Mouse (Mus musculus): ENCODE results near the gene Psip1. TPM values are rescaled to one million over a fixed set of nuclear protein-coding genes. Genes with fewer than 3 reads are reported as not detected.

Psip1 gene
- polyA plus RNA-seq, 1 experiment from 2014 or later: 150 TPM

DNA sequence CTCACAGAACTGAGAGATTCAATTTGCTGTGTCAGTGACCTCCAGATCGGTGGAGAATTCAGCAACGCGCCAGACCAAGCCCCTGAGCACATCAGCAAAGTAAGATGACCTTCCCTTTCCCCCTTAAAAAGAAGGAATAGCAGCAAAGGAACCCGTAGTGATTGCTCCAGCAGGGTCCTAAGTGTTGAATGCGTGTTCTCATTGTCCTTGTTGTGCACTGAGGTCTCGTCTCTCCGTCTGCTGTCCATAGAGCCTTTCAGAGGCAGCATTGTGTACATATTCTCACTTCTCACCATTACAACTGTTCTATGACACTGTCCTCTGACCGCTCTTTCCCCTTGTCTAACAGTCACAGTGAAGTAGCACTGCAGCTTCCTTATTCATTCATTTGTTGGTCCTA lies 49.9 kb downstream of the Psip1 start:
- 96% methylated on average over 8 of the region's 8 CpGs for WGBS

DNA sequence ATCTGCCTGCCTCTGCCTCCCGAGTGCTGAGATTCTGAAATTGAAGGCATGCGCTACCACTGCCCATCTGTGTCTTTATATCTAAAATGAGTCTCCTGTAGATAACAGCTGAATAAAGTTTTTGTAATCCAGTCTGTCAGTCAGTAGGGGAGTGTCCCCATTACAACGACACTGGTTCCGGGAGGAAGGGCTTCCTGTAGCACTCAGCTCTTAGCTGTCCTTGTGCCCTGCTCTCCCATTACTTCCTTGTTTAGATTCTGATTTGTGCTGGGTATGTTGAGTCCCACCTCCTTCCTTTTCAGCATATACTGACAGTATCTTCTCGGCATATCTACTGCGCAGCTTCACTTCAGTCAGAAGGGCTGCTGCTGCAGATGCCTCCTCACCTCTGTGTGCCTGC lies 53.4 kb downstream of the Psip1 start:
- 88% methylated on average over 6 of the region's 6 CpGs for WGBS

More for the DNA sequence above, 49.9 kb downstream of the Psip1 start:
- no peak overlapping the region for H3K27ac ChIP-seq
- H3K36me3 ChIP-seq: peaks cover 94% of the 10 kb centered on the region
- no peaks in the 10 kb centered on the region for H3K9me3 ChIP-seq (replicated peaks)
- no peaks in the 10 kb centered on the region for H3K27me3 ChIP-seq
- no peak overlapping the region for H3K4me3 ChIP-seq (replicated peaks)
- no peaks in the 10 kb centered on the region for H3K4me1 ChIP-seq
- no peak overlapping the region for H3K4me2 ChIP-seq
- no peak for ATAC-seq (replicated peaks; ENCODE audit: low FRiP score)
- no peak overlapping the region for H3K9ac ChIP-seq

DNA sequence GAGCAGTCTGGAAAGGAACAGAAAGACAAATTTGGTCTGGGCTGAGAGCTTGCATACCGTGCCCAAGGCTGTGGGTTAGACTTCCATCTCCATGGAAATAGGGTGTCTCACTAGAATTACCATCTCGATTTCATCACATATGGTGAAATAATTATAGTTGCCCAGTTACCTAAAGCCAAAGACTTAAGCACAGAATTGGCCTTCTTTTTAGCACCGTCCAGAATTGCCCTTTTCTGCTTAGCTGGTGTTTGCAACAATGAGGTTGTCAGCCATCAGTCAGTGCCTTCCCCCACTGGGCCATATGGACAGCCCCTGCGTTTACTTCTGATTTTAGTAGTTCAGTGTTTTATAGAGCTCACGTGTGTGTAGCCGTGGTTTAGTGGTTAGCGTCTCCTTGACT lies 54.3 kb downstream of the Psip1 start:
- Histone ChIP-seq H3K27me3 (no peaks in the 10 kb centered on the region), H3K4me1 (no peaks in the 10 kb centered on the region), H3K4me3 (replicated peaks) (no peak overlapping the region), H3K4me2 (no peak overlapping the region), H3K9me3 (replicated peaks) (no peaks in the 10 kb centered on the region), H3K9ac (no peak overlapping the region), H3K36me3 (peaks cover 91% of the 10 kb centered on the region), H3K27ac (no peak overlapping the region)
- no peak for ATAC-seq (replicated peaks; ENCODE audit: low FRiP score)
- WGBS: 89% methylated on average over 7 of the region's 7 CpGs

More for the DNA sequence above, 53.4 kb downstream of the Psip1 start:
- Histone ChIP-seq H3K27me3 (no peaks in the 10 kb centered on the region), H3K4me2 (no peak overlapping the region), H3K4me1 (no peaks in the 10 kb centered on the region), H3K36me3 (peaks cover 89% of the 10 kb centered on the region), H3K9me3 (replicated peaks) (no peaks in the 10 kb centered on the region), H3K4me3 (replicated peaks) (no peak overlapping the region), H3K27ac (no peak overlapping the region), H3K9ac (no peak overlapping the region)
- no peak for ATAC-seq (replicated peaks; ENCODE audit: low FRiP score)

DNA sequence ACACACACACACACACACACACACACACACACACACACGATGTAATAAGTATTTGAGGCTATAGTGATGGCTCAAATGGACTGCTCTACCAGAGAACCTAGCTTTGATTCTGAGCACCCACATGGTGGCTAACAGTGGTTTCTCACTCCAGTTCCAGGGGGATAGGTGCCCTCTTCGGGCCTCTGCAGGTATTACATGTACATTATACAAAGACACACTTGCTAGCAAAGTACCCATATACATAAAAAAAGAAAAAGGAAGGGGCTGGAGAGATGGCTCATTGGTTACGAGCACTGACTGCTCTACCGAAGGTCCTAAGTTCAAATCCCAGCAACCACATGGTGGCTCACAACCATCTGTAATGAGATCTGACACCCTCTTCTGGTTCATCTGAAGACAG lies 57.4 kb downstream of the Psip1 start:
- WGBS: 92% methylated on average over 4 of the region's 4 CpGs
- ATAC-seq (replicated peaks; ENCODE audit: low FRiP score): no peak
- H3K36me3 ChIP-seq: peaks cover 85% of the 10 kb centered on the region

DNA sequence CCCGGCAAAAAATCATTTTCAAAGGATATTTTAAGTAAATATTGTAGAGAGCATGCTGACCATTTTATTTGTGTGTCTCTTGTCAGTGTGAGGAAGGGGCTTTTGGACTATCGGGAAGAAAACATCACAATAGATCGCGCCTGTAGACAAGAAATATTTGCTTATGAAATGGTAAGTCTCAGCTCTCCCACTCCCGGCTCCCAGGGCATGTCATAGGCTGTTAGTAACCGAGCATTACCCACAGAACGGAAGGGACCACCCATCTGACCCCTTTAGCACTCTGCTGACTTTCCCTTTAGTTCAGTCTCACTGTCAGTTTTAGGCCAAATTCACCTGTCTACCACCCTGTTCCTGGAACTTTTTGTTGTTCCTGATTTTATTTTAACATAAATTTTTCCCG lies 58.6 kb downstream of the Psip1 start:
- peaks cover 85% of the 10 kb centered on the region for H3K36me3 ChIP-seq

More for the DNA sequence above, 57.4 kb downstream of the Psip1 start:
- H3K27me3 ChIP-seq: no peaks in the 10 kb centered on the region
- no peak overlapping the region for H3K4me2 ChIP-seq
- no peak overlapping the region for H3K9ac ChIP-seq
- no peak overlapping the region for H3K27ac ChIP-seq
- H3K9me3 ChIP-seq (replicated peaks): no peaks in the 10 kb centered on the region
- no peak overlapping the region for H3K4me3 ChIP-seq (replicated peaks)
- H3K4me1 ChIP-seq: no peaks in the 10 kb centered on the region

DNA sequence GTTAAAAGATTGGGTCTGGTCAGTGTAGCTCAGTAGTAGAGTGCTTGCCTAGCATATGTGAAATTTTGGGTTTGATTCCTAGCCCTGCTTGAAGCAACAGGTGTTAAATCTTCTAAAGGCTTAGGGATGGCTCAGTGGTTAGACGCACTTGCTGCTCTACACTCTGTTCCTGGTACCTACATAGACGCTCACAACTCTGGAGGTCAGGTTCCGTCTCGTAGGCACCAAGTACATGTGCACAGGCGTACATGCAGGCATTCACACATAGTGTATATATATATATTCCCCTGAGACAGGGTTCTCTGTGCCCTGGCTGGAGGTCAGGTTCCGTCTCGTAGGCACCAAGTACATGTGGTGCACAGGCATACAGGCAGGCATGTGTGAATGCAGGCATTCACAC lies 59.1 kb downstream of the Psip1 start:
- H3K4me3 ChIP-seq (replicated peaks): no peak overlapping the region
- H3K27me3 ChIP-seq: no peaks in the 10 kb centered on the region
- H3K4me1 ChIP-seq: no peaks in the 10 kb centered on the region
- WGBS: 96% methylated on average over 7 of the region's 7 CpGs
- H3K4me2 ChIP-seq: no peak overlapping the region
- peaks cover 85% of the 10 kb centered on the region for H3K36me3 ChIP-seq
- no peak for ATAC-seq (replicated peaks; ENCODE audit: low FRiP score)
- H3K27ac ChIP-seq: no peak overlapping the region
- no peaks in the 10 kb centered on the region for H3K9me3 ChIP-seq (replicated peaks)
- no peak overlapping the region for H3K9ac ChIP-seq

More for the DNA sequence above, 58.6 kb downstream of the Psip1 start:
- Histone ChIP-seq H3K9me3 (replicated peaks) (no peaks in the 10 kb centered on the region), H3K27ac (no peak overlapping the region), H3K4me2 (no peak overlapping the region), H3K4me3 (replicated peaks) (no peak overlapping the region), H3K4me1 (no peaks in the 10 kb centered on the region), H3K9ac (no peak overlapping the region), H3K27me3 (no peaks in the 10 kb centered on the region)
- WGBS: 95% methylated on average over 8 of the region's 8 CpGs
- no peak for ATAC-seq (replicated peaks; ENCODE audit: low FRiP score)

DNA sequence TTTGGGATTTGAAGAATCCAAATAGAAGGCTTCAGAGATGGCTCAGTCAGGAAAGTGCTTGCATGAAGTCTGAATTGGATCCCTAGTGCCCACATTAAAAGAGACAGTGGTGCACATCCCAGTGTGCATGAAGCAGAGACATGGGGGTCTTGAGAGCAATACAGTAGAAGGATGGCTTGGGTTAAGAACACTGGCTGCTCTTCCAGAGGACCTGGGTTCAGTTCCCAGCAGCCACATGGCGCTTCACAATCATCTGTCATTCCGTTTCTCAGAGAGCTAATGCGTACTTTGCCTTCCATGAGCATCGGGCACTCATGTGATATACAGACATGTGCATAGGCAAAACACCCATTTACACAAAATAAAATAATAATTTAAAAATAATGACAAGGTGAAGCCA lies 61.1 kb downstream of the Psip1 start:
- Histone ChIP-seq H3K27me3 (no peaks in the 10 kb centered on the region), H3K27ac (no peak overlapping the region), H3K4me1 (no peaks in the 10 kb centered on the region), H3K4me3 (replicated peaks) (no peak overlapping the region), H3K4me2 (no peak overlapping the region), H3K36me3 (peaks cover 80% of the 10 kb centered on the region), H3K9me3 (replicated peaks) (no peaks in the 10 kb centered on the region), H3K9ac (no peak overlapping the region)
- over 99% methylated on average over 4 of the region's 4 CpGs for WGBS
- no peak for ATAC-seq (replicated peaks; ENCODE audit: low FRiP score)

DNA sequence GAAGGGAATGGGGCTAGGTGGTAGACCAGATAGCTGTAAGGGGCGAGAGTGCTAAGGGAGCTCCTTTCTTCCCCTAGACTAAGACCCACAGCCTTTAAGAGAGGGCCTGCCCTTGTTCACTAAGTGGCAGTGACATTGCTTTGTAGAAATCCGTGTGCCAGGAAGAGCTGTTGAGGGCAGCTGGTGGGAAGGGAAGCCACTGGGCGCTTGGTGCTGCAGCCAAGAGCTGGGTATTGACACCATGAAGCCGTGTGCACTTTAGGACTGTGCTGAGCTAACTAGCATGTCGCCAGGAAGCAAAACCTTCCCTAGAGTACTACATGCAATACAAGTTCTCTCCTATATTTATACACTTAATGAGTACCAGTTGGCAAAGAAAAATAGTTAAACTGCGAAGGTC lies 62.6 kb downstream of the Psip1 start:
- no peak overlapping the region for H3K4me2 ChIP-seq
- peaks cover 73% of the 10 kb centered on the region for H3K36me3 ChIP-seq
- H3K27me3 ChIP-seq: no peaks in the 10 kb centered on the region
- no peak overlapping the region for H3K4me3 ChIP-seq (replicated peaks)
- WGBS: 97% methylated on average over 6 of the region's 6 CpGs
- no peak overlapping the region for H3K9ac ChIP-seq
- H3K27ac ChIP-seq: no peak overlapping the region
- H3K4me1 ChIP-seq: peaks cover 11% of the 10 kb centered on the region
- no peak for ATAC-seq (replicated peaks; ENCODE audit: low FRiP score)
- H3K9me3 ChIP-seq (replicated peaks): no peaks in the 10 kb centered on the region

DNA sequence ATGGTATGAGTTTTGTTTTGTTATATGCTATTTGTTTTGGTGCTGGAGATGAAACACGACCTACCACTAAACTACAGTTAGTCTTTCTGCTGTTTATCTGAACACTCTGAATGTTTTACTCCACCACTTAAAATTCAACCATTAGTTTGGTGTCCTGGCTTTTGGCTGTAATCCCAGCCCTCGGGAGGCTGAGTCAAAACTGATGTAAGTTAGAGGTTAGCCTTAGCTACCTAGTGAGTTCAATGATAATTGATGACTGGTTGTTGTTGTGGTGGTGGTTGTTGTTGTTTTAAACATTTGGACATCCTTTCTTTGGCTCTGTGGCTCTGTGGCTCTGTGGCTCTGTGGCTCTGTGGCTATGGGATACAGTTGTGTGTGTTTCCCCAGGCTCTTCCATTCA lies 67.5 kb downstream of the Psip1 start:
- H3K27me3 ChIP-seq: no peaks in the 10 kb centered on the region
- 74% methylated on average over 2 of the region's 2 CpGs for WGBS
- no peak overlapping the region for H3K27ac ChIP-seq
- no peak for ATAC-seq (replicated peaks; ENCODE audit: low FRiP score)
- H3K9ac ChIP-seq: peak overlapping the region; percentile 82; the same call in 1 of the 2 replicates
- H3K4me2 ChIP-seq: peak overlapping the region; percentile 62
- H3K36me3 ChIP-seq: peaks cover 30% of the 10 kb centered on the region
- no peaks in the 10 kb centered on the region for H3K9me3 ChIP-seq (replicated peaks)
- peaks cover 19% of the 10 kb centered on the region for H3K4me1 ChIP-seq
- peak overlapping the region; percentile 84 for H3K4me3 ChIP-seq (replicated peaks)

DNA sequence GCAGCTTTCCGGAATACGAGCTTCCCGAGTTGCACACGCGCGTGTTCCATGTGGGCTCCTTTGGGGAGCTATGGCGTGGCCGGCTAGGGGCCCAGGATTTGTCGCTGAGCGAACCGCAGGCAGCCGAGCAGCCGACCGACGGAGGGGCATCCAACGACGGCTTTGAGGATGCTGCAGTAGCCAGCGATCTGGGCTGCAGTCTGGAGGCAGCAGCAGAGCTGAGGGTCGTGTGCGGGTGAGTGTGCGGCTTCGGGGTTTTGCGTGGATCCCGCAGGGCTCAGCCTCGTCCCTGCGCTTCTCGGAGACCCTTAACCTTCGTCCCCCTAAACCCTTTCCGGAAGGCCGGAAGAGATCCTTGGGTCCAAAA lies 68.5 kb downstream of the Psip1 start:
- no peaks in the 10 kb centered on the region for H3K27me3 ChIP-seq
- H3K9ac ChIP-seq: peak overlapping the region; percentile 82
- WGBS: under 1% methylated on average over 30 of the region's 30 CpGs
- H3K36me3 ChIP-seq: peaks cover 20% of the 10 kb centered on the region
- ATAC-seq (replicated peaks; ENCODE audit: low FRiP score): peak; percentile 65; the same call in 1 of the 2 replicates
- H3K4me2 ChIP-seq: peak overlapping the region; percentile 62
- peaks cover 19% of the 10 kb centered on the region for H3K4me1 ChIP-seq
- H3K27ac ChIP-seq: peak overlapping the region; percentile 77
- no peaks in the 10 kb centered on the region for H3K9me3 ChIP-seq (replicated peaks)
- H3K4me3 ChIP-seq (replicated peaks): peak overlapping the region; percentile 84

DNA sequence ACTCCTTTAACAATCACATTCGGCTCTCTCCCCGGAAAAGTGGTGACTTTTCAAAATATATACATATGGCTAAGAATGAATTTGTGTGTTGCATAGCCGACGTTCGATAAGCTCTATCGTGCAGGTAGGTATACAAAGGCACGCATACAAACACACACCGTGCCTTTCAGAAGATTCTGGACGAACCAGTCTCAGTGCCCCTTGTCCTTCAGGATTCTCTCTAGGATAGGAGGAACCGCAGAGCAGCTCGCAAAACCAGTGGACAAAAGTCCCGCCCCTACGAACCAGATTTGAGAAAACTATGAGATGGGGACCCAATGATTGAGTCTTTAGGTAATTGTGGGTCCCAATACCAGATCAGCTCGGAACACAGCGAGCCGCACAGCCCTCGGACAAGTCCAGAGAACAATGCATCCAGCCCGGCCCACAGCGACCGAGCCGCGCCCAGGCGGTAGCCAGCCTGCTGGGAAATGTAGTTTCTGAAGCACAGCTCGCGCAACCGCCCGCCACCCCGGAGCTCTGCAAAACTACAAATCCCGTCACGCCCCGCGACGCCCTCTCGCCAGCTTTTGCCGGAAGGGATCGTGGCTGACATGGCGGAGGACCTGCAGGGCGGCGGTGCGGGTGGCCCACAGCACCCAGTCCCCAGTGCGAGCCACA lies 69.0 kb downstream of the Psip1 start, which contains the start of gene Snapc3:
Snapc3 (plus strand) TSS at position 565 of the 660 bp plus-strand sequence.
- under 1% methylated on average over 41 of the region's 41 CpGs for WGBS
- ATAC-seq (replicated peaks; ENCODE audit: low FRiP score): peak; percentile 100
- peak within 1 kb of the TSS; percentile 82 for H3K9ac ChIP-seq
- peak within 1 kb of the TSS; percentile 62 for H3K4me2 ChIP-seq
- no peaks in the 10 kb centered on the region for H3K27me3 ChIP-seq
- peaks cover 15% of the 10 kb centered on the region for H3K36me3 ChIP-seq
- H3K4me1 ChIP-seq: peaks cover 22% of the 10 kb centered on the region
- H3K27ac ChIP-seq: peak within 1 kb of the TSS; percentile 88
- peak within 1 kb of the TSS; percentile 84 for H3K4me3 ChIP-seq (replicated peaks)
- no peaks in the 10 kb centered on the region for H3K9me3 ChIP-seq (replicated peaks)

DNA sequence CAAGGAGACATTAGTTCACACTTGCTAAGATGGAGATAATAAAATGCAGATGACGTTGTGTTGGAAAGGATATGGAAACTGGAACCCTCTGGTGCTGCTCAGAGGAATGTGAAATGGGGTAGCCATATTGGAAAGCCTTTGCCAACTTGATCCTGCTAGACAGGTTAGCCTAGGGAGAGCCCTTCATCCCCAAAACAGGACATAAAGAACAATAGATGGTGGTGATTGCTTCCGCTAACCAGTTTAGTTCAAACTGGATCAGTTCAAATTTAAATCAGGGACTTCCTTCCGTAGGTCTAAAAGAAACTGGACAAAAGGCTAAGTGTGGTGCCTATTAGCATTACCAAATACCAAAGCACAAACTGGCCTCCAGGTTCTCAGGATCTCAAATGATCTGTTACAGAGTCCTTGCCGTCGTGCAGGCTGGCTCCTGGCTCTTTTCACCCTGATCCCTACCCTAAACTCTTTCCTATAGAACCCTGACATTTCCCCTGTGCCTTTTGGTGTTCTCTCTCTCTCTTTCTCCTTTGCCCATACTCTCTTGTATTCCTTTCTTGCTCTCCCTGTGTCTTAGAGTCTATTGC lies 71.9 kb downstream of the Psip1 start:
- Histone ChIP-seq H3K4me3 (replicated peaks) (no peak overlapping the region), H3K9ac (no peak overlapping the region), H3K36me3 (peaks cover 2% of the 10 kb centered on the region; the same call in 1 of the 2 replicates), H3K4me1 (peaks cover 18% of the 10 kb centered on the region), H3K4me2 (no peak overlapping the region), H3K27ac (no peak overlapping the region), H3K9me3 (replicated peaks) (no peaks in the 10 kb centered on the region), H3K27me3 (no peaks in the 10 kb centered on the region)
- 82% methylated on average over 5 of the region's 5 CpGs for WGBS
- no peak for ATAC-seq (replicated peaks; ENCODE audit: low FRiP score)
